Mouse (Mus musculus) limb, embryonic 14.5 days (tissue): ENCODE data around the gene Mthfd1l. TPM values are rescaled to one million over a fixed set of nuclear protein-coding genes. Genes with fewer than 3 reads are reported as not detected.
A peak's percentile ranks its signal among the peaks of the same experiment; 100 is the strongest.
"Not testable (repeated sequence)": the region's sequence is repeated elsewhere in the genome, so short reads cannot be mapped to it uniquely, and the experiment has no call there.

ENCODE experiments used
- ATAC-seq: fragments of 200-750 bp; cut with Nextera tagmentation; 2 replicates; pipeline ENCODE4 v1.8.0; 2017; ENCODE audit warnings: low read depth, moderate number of reproducible peaks, moderate TSS enrichment; ENCODE audit not compliant: low FRiP score
- DNase-seq: peaks from one replicate; pipeline ENCODE4 v3.0.0-alpha.2; 2015; ENCODE audit warnings: low spot score
- H3K27ac ChIP-seq: fragments of 300-500 bp; sonication (generic); replicated peaks from 2 replicates; pipeline ENCODE4 v1.5.1; 2014; ENCODE audit warnings: low read depth, mild to moderate bottlenecking, low read length, moderate library complexity, mixed read lengths
- H3K27me3 ChIP-seq: fragments of 300-500 bp; sonication (generic); 2 replicates; pipeline ENCODE4 v1.6.1; 2014; ENCODE audit warnings: low read length, mixed read lengths; ENCODE audit not compliant: control insufficient read depth, insufficient read depth
- H3K36me3 ChIP-seq: fragments of 300-500 bp; sonication (generic); 2 replicates; pipeline ENCODE4 v1.6.1; 2014; ENCODE audit warnings: mild to moderate bottlenecking, low read length, moderate library complexity, mixed read lengths; ENCODE audit not compliant: control insufficient read depth, insufficient read depth
- H3K4me1 ChIP-seq: fragments of 300-500 bp; sonication (generic); 2 replicates; pipeline ENCODE4 v1.6.1; 2014; ENCODE audit warnings: antibody characterized with exemption, low read length, mixed read lengths; ENCODE audit not compliant: control insufficient read depth, insufficient read depth
- H3K4me2 ChIP-seq: fragments of 300-500 bp; sonication (generic); replicated peaks from 2 replicates; pipeline ENCODE4 v1.6.1; 2014; ENCODE audit warnings: low read depth, mild to moderate bottlenecking, low read length, moderate library complexity; ENCODE audit not compliant: severe bottlenecking
- H3K4me3 ChIP-seq: fragments of 300-500 bp; sonication (generic); replicated peaks from 2 replicates; pipeline ENCODE4 v1.5.1; 2014; ENCODE audit warnings: low read length
- H3K9ac ChIP-seq: fragments of 300-500 bp; sonication (generic); 2 replicates; pipeline ENCODE4 v1.6.1; 2014; ENCODE audit warnings: mild to moderate bottlenecking, low read depth, low read length, moderate library complexity; ENCODE audit not compliant: severe bottlenecking
- H3K9me3 ChIP-seq: fragments of 300-500 bp; sonication (generic); 2 replicates; pipeline ENCODE4 v1.6.1; 2016; ENCODE audit warnings: low read length; ENCODE audit not compliant: control insufficient read depth
- POLR2A ChIP-seq: fragments of 200-500 bp; IDR thresholded peaks from 2 replicates; pipeline ENCODE4 v1.8.0; 2012; ENCODE audit warnings: inconsistent platforms, mild to moderate bottlenecking, moderate library complexity, borderline replicate concordance; ENCODE audit not compliant: insufficient read depth, insufficient read length; ENCODE audit errors: extremely low read depth
- WGBS: fragments of 180-500 bp; shearing (Covaris S2); extraction: QIAGEN DNeasy Blood & Tissue Kit; methylation state at CpG from one replicate; pipeline ENCODE4 v1.1.7; 2014; 5-methylcytosine and 5-hydroxymethylcytosine counted together
- polyA plus RNA-seq, 2 experiments: library from polyadenylated mRNA; depleted of rRNA in 1 of 2; stranded (reverse) in 1 of 2; unstranded in 1 of 2; fragments of >200 nt; fragmentation: Nextera tagmentation in 1 of 2; extraction: Ambion mirVana in 1 of 2; gene quantifications; 2 replicates each; pipeline versions ENCODE4 v1.2.1 to v1.2.3; 2012 to 2014

The Mthfd1l gene
- polyA plus RNA-seq, 2 experiments, result 10.2 to 10.4 TPM

- Histone ChIP-seq H3K4me2 (no peak overlapping the region), H3K27me3 (no peaks in the 10 kb centered on the region), H3K27ac (no peak overlapping the region), H3K9me3 (no peaks in the 10 kb centered on the region), H3K9ac (no peak overlapping the region), H3K4me3 (no peak overlapping the region), H3K36me3 (no peaks in the 10 kb centered on the region), H3K4me1 (no peaks in the 10 kb centered on the region)
- ATAC-seq, result no peak
- WGBS, result 92% methylated on average over 4 of the region's 4 CpGs
- no peak for TF ChIP-seq POLR2A
- DNase-seq, result no peak
These were observed 228.2 kb downstream of the Mthfd1l start for GRCm38 (mm10) chr10:4201141-4201540.

GRCm38 (mm10) chr10:4203651-4204050, 230.7 kb downstream of the Mthfd1l start:
- 46% methylated on average over 5 of the region's 6 CpGs for WGBS

GRCm38 (mm10) chr10:4209040-4209439, 236.1 kb downstream of the Mthfd1l start:
- no peak for TF ChIP-seq POLR2A
- Histone ChIP-seq H3K9me3 (no peaks in the 10 kb centered on the region), H3K4me2 (no peak overlapping the region), H3K27me3 (no peaks in the 10 kb centered on the region), H3K27ac (no peak overlapping the region), H3K4me1 (no peaks in the 10 kb centered on the region), H3K4me3 (no peak overlapping the region), H3K36me3 (no peaks in the 10 kb centered on the region), H3K9ac (no peak overlapping the region)
- DNase-seq (no peak), ATAC-seq (no peak)
- 70% methylated on average over 15 of the region's 15 CpGs for WGBS

More at GRCm38 (mm10) chr10:4203651-4204050, 230.7 kb downstream of the Mthfd1l start:
- DNase-seq, H3K4me3 ChIP-seq, H3K9me3 ChIP-seq, H3K4me2 ChIP-seq, H3K9ac ChIP-seq, H3K27ac ChIP-seq, H3K36me3 ChIP-seq, H3K27me3 ChIP-seq, ATAC-seq, H3K4me1 ChIP-seq: not testable (repeated sequence)

- peak overlapping the region; percentile 44 for H3K4me2 ChIP-seq
- no peak for TF ChIP-seq POLR2A
- peak overlapping the region; percentile 21 for H3K4me3 ChIP-seq
- peak overlapping the region; percentile 12 for H3K9ac ChIP-seq
- no peaks in the 10 kb centered on the region for H3K9me3 ChIP-seq
- no peak overlapping the region for H3K27ac ChIP-seq
- 30% methylated on average over 24 of the region's 24 CpGs for WGBS
- no peaks in the 10 kb centered on the region for H3K4me1 ChIP-seq
- DNase-seq (no peak), ATAC-seq (peak; percentile 44; the same call in 1 of the 2 replicates)
- no peaks in the 10 kb centered on the region for H3K27me3 ChIP-seq
- no peaks in the 10 kb centered on the region for H3K36me3 ChIP-seq
These were observed 237.6 kb downstream of the Mthfd1l start for GRCm38 (mm10) chr10:4210313-4211066.

GRCm38 (mm10) chr10:4211067-4211447, 238.1 kb downstream of the Mthfd1l start:
- Histone ChIP-seq H3K4me1 (no peaks in the 10 kb centered on the region), H3K36me3 (no peaks in the 10 kb centered on the region), H3K9me3 (no peaks in the 10 kb centered on the region), H3K4me2 (no peak overlapping the region), H3K4me3 (no peak overlapping the region), H3K27ac (no peak overlapping the region), H3K9ac (no peak overlapping the region), H3K27me3 (no peaks in the 10 kb centered on the region)
- ATAC-seq, result no peak
- no peak for DNase-seq
- WGBS, result 57% methylated on average over 4 of the region's 4 CpGs
- no peak for TF ChIP-seq POLR2A

Other genes with a start within 250 kb of the Mthfd1l start
- 13.4 and 14.3 TPM in 2 replicates for gene Plekhg1, start 232.8 kb upstream of the Mthfd1l start, polyA plus RNA-seq (2012; rRNA removed)
- gene Plekhg1, start 232.8 kb upstream of the Mthfd1l start, polyA plus RNA-seq (2014; fragmentation: Nextera tagmentation; extraction: Ambion mirVana), result 18.7 and 20.9 TPM in 2 replicates